Mouse (Mus musculus): Measurements from ENCODE around the gene Alb.

DNA sequence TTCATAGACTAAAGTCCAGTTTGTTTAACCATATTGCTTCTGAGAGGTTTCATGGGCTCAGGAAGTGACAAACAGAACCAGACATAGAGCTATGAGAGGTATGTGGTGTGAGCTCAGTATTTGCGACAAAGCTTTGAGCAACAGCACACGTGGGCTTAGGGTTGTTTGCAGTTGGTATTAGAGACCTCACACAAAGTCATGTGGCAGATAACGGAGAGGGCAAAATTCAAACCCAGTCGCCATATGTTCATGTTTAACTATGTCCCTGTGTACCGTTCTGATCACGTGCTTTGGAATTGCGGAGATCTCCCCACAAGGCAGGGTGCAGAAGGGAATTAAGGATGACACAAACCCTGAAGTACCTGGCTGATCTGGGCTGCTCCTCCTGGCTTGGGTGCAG is 27.6 kb downstream of the Alb start:
- TF ChIP-seq GATA1 (IDR thresholded peaks at IDR 0.05; ENCODE audit: borderline replicate concordance, low read length): no peak
- no peak for TF ChIP-seq FLI1 (IDR thresholded peaks at IDR 0.05; ENCODE audit: low read length)
